Mouse (Mus musculus) G1E-ER4 (cell line): Measurements from ENCODE around the gene 1700123O20Rik. TPM values are rescaled to one million over a fixed set of nuclear protein-coding genes. Genes with fewer than 3 reads are reported as not detected.

Experiments used
- GATA1 ChIP-seq: IDR thresholded peaks from one replicate; pipeline ENCODE4 v1.8.0; 2012; ENCODE audit warnings: low read length, inconsistent platforms
- polyA plus RNA-seq: library from polyadenylated mRNA; stranded (reverse); fragments of >175 nt; gene quantifications from 2 replicates; pipeline ENCODE4 v1.2.3, GENCODE M21; 2012

The 1700123O20Rik gene
- polyA plus RNA-seq, 1 experiment = 9.8 TPM

DNA sequence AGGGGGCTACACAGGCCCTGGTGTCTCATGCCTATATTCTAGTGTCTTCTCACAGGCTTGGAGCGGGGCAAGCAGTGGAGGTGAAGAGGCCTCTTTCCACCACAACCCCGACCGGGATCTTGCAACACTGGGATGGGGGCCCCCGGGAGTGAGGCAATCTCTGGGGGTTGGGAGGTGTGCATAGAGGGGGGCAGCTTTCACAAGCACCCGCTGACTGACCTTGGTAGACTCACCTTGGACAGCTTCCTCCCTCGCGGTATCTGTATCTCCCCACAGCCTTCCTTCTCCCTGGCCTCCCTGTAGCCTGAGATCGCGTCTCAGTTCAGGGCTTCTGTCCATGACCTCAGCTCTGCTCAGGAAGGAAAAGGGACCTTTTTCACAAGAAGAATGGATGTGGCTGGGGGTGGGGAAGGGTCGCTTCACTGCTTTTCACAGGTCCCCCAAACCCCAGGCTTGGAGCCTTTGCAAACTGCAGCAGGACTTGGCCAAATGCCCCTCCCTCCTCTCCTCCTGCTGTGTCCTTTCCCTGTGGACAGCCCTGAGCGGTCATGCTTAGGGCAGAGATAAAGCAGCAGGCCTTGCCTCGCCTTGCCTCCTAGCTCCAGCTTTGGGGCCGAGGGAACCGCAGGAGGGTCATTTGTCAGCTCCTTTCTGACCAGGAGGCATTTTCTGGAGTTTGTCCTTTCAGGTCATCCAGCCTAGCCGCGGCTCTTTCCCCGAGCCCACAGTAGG is 20.7 kb downstream of the 1700123O20Rik start:
- TF ChIP-seq GATA1 = no peak

- TF ChIP-seq GATA1 = peak; percentile 52
These were observed 23.0 kb downstream of the 1700123O20Rik start for GRCm38 (mm10) chr14:54709054-54709453.

DNA sequence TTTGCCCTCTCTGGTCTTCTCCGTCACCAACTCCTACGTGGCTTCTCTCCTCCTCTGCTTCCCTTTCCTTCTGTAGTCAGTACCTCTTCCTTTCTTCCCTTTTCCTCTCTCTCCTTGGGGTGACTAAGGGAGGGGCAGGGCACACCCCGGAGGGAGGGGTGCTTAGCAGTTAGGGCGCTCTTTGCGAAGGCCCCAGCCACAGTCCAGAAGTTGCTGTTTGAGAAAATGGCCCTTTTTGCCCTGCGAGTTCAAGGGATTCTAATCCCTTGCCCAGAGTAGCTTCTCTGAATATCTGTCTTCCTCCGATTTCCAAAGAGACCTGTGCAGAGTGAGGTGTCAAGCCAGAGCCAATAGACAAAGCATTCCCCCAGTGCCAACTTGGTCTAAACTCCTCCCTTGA is 26.1 kb downstream of the 1700123O20Rik start, which contains the start of gene Cebpe:
Gene Cebpe, minus strand, starts transcription at position 101 of the 400 bp plus-strand sequence.
- TF ChIP-seq GATA1 = no peak

- no peak for TF ChIP-seq GATA1
These were observed 26.8 kb downstream of the 1700123O20Rik start for GRCm38 (mm10) chr14:54712861-54713260.

- TF ChIP-seq GATA1 = no peak
These were observed 28.1 kb downstream of the 1700123O20Rik start for GRCm38 (mm10) chr14:54714121-54714520.

- TF ChIP-seq GATA1 = no peak
These were observed 28.6 kb downstream of the 1700123O20Rik start for GRCm38 (mm10) chr14:54714617-54715081.

GRCm38 (mm10) chr14:54715402-54715801 is 29.4 kb downstream of the 1700123O20Rik start:
- TF ChIP-seq GATA1 = no peak

DNA sequence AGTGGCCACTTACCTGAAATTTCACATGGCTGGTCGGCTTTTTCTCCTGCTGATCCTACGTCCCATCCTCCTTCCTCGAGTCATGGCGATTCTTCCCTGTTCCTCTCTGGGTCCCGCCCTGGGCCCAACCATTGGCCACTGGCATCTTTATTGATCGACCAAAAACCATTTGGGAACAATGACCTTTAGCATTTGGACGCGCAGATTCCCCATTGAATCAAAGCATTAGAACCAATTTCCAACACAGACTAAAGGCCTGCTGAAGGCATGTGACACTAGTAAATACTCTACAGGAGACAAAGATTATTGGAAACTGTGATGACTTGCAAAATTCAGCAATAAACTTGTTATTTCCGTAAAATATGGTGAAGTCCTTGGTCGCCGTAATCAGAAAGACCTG is 34.0 kb downstream of the 1700123O20Rik start:
- no peak for TF ChIP-seq GATA1

DNA sequence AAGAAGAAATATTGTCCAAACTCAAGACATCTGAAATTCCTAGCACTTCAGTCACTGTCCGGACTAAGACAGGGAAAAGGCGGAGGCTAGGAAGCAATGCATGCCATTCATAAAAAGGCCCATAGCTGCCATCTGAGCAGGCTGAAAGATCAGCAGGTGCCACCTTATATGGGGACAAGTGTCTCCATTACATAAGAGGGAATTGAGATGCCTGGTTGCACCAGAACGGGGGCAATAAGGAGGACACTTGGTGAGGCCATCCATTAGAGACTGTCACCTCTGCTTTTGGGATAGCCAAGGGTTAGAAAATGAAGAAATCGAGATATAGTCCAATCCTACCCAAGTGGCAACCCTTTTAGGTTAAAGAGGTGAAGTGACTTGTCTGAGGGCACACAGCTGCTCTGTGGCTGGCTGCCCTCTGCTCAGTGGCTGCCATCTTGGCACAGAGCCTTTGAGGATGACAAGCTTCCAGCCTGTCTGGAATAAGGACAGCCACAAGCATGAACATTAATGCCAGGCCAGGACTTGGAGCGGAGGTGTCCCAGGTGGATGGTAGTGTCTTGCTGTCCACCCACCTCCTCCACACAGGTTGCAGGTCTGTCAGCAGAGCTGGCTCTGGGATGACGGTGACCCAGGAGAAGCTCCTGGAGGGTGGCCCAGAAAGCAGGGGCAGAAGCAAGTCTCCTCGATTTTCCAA is 34.8 kb downstream of the 1700123O20Rik start:
- TF ChIP-seq GATA1 = no peak

DNA sequence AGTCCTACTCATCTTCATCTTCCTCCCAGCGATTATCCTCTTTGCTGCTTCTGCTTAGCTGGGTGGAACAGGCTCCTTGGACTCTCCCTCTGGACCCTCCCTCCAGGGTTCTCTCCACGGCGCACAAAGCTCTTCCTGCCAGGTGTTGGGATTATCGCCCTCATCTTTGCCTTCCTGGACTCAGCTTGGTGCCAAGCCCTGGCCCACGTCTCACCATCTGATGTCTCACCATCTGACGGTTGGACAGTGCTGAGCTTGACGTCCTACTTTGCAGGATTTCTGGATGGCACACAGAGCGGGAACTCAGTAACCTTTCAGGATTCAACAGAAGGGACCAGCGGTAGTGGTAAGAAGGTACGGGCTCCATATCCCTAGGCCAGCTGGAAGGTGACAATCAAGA is 35.7 kb downstream of the 1700123O20Rik start:
- TF ChIP-seq GATA1 = no peak

DNA sequence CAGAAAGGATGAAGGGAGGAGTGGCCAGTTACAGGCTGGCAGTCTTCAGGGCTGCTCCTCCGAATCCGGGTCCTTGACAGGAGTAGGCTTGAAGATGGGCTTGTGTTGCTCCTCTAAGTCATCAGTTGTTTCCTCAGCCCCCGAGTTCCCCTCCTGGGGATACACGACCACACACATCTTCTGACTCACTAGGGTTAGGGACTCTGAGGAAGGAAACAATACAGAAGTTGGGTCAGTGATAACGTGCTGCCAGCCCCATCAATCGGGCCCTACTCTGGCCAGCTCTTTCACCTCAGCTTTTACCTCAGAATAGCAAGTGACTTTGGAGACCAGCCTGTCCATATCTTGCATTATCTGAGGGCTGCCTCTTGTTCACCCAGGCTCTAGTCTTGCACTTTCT is 38.0 kb downstream of the 1700123O20Rik start:
- no peak for TF ChIP-seq GATA1

- no peak for TF ChIP-seq GATA1
These were observed 41.5 kb downstream of the 1700123O20Rik start for GRCm38 (mm10) chr14:54727565-54727964.

- no peak for TF ChIP-seq GATA1
These were observed 43.0 kb downstream of the 1700123O20Rik start for GRCm38 (mm10) chr14:54728823-54729653.

DNA sequence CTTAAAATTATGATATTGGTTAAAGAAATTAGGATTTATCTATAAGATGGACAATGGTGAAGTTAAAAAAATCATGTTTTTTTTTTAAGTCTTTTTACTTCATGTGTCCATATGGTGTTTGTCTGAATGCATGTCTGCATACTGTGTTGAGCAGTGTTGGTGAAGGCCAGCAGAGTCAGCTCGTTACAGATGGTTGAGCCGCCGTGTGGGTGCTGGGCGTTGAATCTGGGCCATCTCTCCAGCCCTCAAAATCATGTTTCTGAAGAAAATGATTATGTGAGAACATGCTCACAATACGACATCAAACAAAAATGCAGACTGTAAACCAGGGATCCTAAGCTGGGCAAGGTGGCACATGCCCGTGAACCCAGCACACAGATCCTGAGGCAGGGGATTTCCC is 44.3 kb downstream of the 1700123O20Rik start:
- no peak for TF ChIP-seq GATA1

- no peak for TF ChIP-seq GATA1
These were observed 46.2 kb downstream of the 1700123O20Rik start for GRCm38 (mm10) chr14:54732206-54732605.

- TF ChIP-seq GATA1 = no peak
These were observed 48.0 kb downstream of the 1700123O20Rik start for GRCm38 (mm10) chr14:54734004-54734403.
